Mouse (Mus musculus): ENCODE measurements around the gene Hddc2. TPM values are rescaled to one million over a fixed set of nuclear protein-coding genes. Genes with fewer than 3 reads are reported as not detected.

The Hddc2 gene
- total RNA-seq, 1 experiment from 2014 or later: 34.9 TPM

DNA sequence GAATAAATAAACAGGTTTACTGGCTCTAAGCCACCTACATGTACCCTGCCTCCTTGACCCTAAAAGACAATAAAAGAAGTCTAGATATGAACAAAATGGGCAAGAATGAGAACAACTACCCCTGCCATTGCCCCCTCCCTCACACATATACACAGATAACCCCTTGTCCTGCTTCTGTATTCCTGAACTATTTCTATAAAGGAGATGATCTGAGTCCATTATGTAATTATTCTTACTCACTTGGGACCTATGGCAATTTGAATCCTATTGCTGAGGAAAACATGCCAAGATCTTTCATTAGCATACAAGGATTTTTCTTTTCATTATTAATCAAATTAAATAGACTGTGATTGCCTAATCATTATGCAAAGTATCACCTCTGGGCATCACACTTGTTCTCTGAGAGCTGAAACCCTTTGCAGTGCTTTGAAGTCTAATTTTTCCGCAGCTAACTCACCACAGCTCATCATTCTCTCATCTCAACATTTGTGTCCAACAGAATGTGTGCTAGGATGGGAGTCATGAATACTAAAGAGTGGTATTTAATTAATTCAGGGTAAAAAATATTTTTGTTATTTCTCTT is 39.8 kb downstream of the Hddc2 start:
- DNase-seq: no peak

DNA sequence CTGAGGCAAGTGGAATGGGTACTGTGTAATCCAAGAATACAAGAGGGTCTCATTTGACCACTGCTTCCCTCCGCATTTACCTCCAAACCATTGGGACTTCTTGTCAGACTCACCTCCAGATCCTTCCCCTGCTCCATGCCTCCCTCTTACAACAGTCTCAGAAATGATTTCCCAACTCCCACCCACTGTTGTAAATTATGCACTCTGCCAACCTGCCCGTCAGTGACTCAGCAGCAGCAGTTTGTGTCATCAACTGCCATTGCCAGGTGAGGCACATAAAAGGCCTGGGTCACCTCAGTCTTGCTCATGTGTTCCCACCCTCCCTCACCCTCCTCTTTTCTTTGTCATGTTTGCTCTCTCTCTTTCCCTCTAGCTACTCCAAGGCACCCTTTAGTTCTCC is 41.0 kb downstream of the Hddc2 start:
- peak; percentile 42 for DNase-seq

DNA sequence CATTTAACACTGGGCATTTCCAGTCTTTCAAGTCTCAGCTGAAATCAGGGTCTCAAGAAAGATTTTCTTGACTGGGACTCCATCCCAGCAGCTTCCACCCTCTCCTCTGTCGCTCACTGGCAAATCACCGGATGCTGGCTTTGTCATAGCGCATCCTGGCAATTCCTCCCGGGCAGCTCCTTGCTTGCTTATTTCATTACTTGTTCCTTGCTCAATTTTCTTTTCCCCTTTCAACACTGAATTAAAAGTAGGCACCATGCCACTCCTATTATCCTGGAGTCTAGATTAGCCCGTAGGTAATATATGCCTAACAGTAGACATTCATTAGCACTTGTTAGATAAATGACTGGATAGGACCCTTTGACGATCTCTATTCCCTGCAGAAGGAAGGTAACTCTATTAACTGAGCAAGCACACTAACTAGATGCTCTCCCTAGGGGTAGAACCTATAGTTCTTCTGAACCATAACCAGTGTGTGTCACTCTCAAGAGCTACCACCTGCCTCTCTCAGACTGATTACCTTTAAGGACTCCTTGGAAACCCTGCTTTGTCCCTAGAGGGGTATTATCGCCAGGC is 41.8 kb downstream of the Hddc2 start:
- DNase-seq: no peak

DNA sequence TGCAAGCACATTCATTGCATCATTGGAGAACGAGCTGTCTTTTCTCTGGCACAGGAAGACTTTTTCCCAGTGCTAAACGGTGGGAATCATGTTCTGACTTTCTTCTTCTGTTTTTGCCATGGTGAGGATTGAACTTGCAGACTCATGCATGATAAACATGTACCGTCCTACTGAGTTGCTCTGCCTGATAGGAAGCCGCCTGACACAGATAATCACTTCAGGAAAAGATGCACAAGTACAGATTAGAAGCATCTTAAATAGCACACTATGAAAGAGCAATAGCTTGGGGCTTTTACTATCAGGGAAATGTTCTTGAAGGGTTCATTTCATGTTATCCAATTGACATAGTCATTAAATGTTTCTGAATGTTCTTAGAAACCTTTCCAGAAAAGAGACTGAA is 46.6 kb downstream of the Hddc2 start:
- DNase-seq: no peak

DNA sequence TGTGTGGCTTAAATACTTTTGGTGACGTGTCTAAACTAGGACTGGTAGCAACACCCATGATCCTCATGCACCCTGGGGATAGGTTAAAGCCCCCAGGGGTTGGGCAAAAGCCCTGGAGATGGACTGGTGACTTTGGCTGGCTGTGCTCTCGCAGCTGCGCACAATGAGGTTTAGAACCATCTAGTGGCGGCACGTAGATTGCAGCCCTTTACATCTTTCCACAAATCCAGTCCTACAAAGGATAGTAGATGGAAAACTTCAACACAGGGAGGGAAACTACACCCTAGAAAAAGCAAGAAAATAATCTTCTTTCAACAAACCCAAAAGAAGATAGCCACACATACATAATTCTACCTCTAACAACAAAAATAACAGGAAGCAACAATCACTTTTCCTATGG is 57.0 kb downstream of the Hddc2 start:
- DNase-seq: peak; percentile 22

Other genes starting within 250 kb of the Hddc2 start
- 27.2 and 29.6 TPM in 2 replicates for gene Tpd52l1, start 132.6 kb downstream of the Hddc2 start, total RNA-seq (2021)